Mouse (Mus musculus) adrenal gland, postnatal 4 days (tissue): ENCODE measurements around the gene Scap. TPM values are rescaled to one million over a fixed set of nuclear protein-coding genes. Genes with fewer than 3 reads are reported as not detected.
"Not testable (repeated sequence)": the region's sequence is repeated elsewhere in the genome, so short reads cannot be mapped to it uniquely, and the experiment has no call there.

ENCODE experiments used
- DNase-seq, 2 experiments: peaks; one replicate each; pipeline ENCODE4 v3.0.0; 2021 to 2022; ENCODE audit warnings: low spot score in 2 of 2, mixed read lengths in 2 of 2
- total RNA-seq, 2 experiments: library from RNA; stranded (reverse); gene quantifications; 2 replicates each; pipeline ENCODE4 v1.2.3; 2021

Gene Scap
- total RNA-seq, 2 experiments from 2014 or later: 117 to 130 TPM

GRCm38 (mm10) chr9:110330341-110330740, 2.7 kb upstream of the Scap start:
- DNase-seq: no peak

- DNase-seq: not testable (repeated sequence)
These were observed 2.2 kb upstream of the Scap start for GRCm38 (mm10) chr9:110330913-110331312.

DNA sequence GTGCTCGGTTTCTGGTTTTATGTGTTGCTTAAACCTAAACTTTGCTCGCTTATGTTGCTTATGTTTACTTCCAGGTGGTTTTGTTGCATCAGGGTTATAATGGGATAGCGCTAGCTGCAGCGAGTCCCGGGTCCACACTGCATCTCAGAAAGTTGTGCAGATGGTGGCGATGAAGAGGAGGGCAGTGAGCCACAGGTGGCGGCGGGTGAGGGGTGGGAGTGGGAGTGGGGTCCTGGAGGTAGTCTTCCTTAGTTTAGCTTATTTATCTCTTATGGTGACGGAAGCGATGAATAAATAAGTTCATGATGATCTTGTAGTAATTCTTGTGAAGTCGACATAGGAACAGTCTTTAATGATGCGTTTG, 790 bp downstream of the Scap start:
- DNase-seq: no peak

GRCm38 (mm10) chr9:110334849-110335248, 1.8 kb downstream of the Scap start:
- DNase-seq: no peak

GRCm38 (mm10) chr9:110340037-110340750, 7.1 kb downstream of the Scap start:
- DNase-seq: no peak

DNA sequence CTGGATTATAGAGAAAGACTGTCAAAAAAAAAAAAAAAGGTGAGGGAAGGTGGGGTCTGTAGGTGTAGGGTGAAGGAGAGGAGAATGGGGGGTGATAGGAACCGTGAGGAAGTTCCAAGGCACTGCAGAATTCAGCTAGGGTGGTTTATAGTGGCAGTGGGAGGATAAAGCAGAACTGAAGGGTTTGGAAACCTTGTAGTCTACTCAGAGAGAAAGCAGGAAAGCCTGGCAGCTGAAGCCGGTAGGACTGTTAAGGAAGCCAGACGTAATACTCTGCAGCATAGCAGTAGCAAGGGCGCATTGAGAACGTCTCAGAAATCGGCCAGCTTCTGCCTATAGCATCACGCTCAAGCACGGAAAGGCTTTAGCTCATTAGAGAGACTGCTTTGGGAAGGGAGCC, 8.9 kb downstream of the Scap start:
- DNase-seq: no peak

DNA sequence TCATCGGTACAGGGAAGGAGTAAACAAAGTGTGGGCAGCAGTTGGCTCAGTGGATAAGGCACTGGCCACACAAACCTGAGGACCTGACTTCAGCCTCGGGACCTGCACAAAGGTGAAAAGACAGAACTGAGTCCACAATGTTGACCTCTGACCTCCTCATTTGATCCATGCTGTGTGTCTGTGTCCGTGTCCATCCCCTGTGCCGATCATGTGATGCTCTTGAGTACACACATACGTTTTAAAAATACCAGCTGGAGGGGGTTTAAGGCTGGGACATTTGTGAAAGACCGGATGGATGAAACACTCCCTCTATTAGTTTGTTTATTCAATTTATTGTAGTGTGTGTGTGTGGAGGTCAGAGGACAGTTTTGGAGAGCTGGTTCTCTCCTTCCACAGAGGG, 10.7 kb downstream of the Scap start:
- DNase-seq: no peak

DNA sequence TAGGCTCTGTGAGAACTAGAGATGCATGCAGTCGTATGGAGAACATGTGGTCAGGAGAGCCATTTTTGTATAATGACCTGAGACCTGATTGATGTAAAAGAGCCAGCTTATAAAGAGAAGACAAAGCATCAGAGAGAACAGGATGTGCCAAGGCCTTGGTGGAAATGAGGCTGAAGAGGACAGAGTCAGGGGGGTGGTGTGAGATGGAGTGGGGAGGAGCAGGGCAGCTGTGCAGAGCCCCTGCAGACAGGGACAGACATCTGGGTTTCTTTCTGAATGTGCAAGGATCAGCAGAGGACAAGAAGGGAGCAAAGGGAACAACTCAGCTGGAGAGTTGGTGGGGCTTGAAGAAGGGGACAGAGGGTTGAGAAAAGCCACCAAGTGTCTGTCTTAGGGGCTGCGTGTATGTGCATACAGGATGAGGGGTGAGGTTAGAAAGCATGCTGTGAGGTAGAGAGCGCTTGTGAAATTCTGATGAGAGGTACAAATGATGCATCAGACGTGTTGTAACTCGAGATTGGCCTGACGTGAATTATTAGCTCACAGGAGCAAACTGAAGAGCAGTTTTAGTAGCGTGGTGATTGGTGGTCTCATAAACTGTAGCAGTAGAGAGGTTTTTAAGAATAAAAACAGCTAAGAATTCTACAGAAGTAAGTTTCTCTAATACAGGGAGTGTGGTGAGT, 12.1 kb downstream of the Scap start:
- no peak for DNase-seq

GRCm38 (mm10) chr9:110348899-110349298, 15.8 kb downstream of the Scap start:
- DNase-seq: no peak

GRCm38 (mm10) chr9:110350188-110350587, 17.1 kb downstream of the Scap start:
- no peak for DNase-seq

GRCm38 (mm10) chr9:110350612-110351011, 17.5 kb downstream of the Scap start:
- DNase-seq: no peak

- DNase-seq: no peak
These were observed 18.3 kb downstream of the Scap start for GRCm38 (mm10) chr9:110351350-110351749.

DNA sequence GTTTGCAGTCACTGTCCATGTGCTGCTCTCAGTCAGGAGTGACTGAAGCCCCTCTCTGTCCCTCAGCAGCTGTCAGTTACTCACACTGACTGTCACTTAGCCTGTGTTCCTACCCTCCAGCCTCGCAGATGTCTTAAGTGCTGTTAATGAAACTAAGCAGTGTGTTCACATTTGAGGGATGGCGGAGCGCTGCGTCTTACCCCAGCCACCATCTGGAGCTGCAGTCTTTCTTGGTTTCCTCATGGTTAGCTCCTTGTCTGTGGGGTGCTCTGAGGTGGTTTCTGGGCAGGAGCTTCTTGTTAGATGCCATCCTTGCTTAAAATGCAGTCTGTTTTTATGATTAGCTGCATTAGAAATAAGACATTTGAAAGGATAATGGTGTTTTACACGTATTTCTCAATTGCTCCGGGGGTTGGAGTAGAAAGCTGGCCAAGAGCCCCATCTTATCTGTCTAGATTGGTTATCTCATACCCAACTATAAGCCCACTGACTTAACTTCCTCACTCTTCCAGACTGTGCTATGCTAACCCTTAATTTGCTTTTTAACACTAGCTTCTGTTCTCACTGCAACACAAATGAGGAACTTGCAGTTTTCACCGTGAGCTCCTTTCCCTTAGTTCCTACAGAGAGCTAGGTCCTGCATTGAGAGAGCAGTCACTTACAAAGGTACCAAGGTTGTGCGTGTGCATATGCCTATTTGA, 19.0 kb downstream of the Scap start:
- no peak for DNase-seq

DNA sequence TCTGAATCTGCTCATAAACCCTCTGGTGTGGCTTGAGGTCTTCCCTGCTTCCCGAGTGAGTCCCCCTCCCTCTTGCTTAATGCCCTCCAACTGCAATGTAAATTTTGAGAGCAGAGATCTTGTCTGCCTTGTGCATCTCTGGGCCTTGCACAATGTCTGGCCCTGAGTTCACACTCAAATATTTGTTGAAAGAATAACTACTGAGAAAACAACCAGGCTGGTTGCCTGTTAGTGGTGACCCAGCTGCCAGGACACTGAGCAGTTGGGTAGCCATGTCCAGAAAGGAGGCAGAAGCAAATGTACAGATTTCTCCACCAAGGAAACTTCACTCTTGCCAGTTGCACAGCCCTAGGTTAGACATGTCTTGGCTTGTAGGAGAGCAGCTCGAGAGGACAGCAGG, 25.3 kb downstream of the Scap start:
- DNase-seq: no peak

DNA sequence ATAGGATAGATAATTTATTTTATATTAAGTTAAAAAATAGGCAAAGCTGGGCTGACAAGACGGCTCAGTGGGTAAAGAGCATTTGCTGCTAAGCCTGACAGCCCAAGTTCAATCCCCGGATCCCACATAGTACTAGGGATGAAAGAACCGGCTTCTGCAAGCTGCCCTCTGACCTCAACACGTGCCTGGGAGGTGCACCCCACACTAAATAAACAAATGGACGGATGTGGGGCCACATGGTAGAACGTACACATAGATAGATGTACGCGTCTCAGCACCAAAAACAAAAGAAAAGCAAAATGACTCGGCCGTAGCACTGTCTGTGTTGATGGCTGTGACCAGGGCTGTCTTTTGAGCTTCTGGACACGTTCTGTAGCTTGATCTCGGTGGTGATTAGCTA, 28.2 kb downstream of the Scap start:
- DNase-seq: no peak

DNA sequence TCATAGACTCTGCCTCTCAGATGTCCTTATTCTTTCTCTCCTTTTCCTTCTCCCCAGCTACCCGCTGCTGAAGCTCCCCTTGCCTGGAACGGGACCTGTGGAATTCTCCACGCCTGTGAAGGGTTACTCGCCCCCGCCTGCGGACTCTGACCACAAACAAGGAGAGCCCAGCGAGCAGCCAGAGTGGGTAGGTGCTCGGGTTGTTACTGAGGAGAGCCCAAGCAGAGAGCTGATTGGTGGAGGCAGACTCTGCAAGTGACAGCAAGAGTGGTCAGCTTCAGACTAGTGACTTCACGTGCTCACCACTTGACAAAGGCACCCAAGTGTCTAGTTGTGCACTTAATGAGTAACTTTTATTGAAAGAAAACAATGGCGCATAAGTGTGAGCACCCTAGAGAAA, 29.2 kb downstream of the Scap start:
- no peak for DNase-seq

GRCm38 (mm10) chr9:110366746-110367145, 33.7 kb downstream of the Scap start:
- DNase-seq: no peak

GRCm38 (mm10) chr9:110369860-110370259, 36.8 kb downstream of the Scap start:
- no peak for DNase-seq

- DNase-seq: no peak
These were observed 40.8 kb downstream of the Scap start for GRCm38 (mm10) chr9:110373871-110374270.

GRCm38 (mm10) chr9:110375668-110376067, 42.6 kb downstream of the Scap start:
- DNase-seq: no peak

- not testable (repeated sequence) for DNase-seq
These were observed 44.6 kb downstream of the Scap start for GRCm38 (mm10) chr9:110377655-110378054.

DNA sequence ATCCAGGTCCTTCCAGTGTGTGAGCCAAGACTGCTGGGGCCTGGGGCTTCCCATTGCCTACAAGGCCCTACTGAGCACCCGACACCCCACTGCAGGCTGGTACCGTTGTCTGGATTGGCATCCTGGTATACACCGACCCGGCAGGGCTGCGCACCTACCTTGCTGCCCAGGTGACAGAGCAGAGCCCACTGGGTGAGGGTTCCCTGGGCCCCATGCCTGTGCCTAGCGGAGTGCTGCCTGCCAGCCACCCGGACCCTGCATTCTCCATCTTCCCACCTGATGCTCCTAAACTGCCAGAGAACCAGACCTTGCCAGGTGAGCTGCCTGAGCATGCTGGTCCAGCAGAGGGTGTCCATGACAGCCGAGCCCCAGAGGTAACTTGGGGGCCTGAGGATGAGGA, 46.3 kb downstream of the Scap start:
- DNase-seq: no peak
